Mouse (Mus musculus): ENCODE results near the gene Pdzrn4. TPM values are rescaled to one million over a fixed set of nuclear protein-coding genes. Genes with fewer than 3 reads are reported as not detected.
"Not testable (repeated sequence)": the region's sequence is repeated elsewhere in the genome, so short reads cannot be mapped to it uniquely, and the experiment has no call there.

The Pdzrn4 gene
- 12.5 and 14.4 TPM in 2 replicates for polyA plus RNA-seq (2014; fragmentation: Nextera tagmentation; extraction: Ambion mirVana)

- WGBS: under 1% methylated on average over 65 of the region's 65 CpGs
- H3K4me1 ChIP-seq (ENCODE audit: control insufficient read depth, insufficient read depth, low read length): peaks cover 3% of the 10 kb centered on the region; the same call in 1 of the 2 replicates
- H3K27ac ChIP-seq (ENCODE audit: low read depth, low read length): no peak within 1 kb of the TSS
- peak within 1 kb of the TSS; percentile 51 for H3K4me3 ChIP-seq (ENCODE audit: low read depth, low read length)
- H3K9ac ChIP-seq (ENCODE audit: low read length): peak within 1 kb of the TSS; percentile 39
- peaks cover 22% of the 10 kb centered on the region for H3K27me3 ChIP-seq (ENCODE audit: control insufficient read depth, insufficient read depth, low read length)
- H3K4me2 ChIP-seq (ENCODE audit: low read depth): peak within 1 kb of the TSS; percentile 96
- ATAC-seq (ENCODE audit: insufficient read depth, low FRiP score, low TSS enrichment): peak; percentile 67
- H3K36me3 ChIP-seq (ENCODE audit: control insufficient read depth, insufficient read depth, low read length): no peaks in the 10 kb centered on the region
- DNase-seq (ENCODE audit: low spot score): peak; percentile 60
- H3K9me3 ChIP-seq (ENCODE audit: control insufficient read depth, low read length): no peaks in the 10 kb centered on the region
Measured at GRCm38 (mm10) chr15:92396770-92397608, at the start of gene Pdzrn4. Gene Pdzrn4 (plus strand): TSS chr15:92396881.

DNA sequence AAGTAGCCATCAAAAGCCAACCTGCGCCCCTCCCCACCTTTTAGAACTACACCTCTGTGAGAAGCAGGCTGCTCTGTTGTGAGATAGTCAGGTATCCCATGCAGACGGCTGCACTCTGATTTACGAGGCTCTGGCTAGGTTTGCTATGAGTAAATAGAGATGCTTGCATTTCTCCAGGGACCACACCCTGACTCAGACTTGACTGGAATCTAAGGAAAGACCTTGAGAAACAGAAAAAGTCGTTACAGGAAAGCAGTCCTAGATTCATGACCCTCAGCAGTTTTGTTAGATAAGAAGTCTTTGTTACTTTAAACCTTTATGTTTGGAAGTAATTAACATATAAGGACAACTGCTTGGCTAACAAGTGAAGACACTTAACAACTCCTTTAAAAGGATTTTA is 49.3 kb upstream of the Pdzrn4 start:
- H3K27me3 ChIP-seq (ENCODE audit: control insufficient read depth, insufficient read depth, low read length): no peaks in the 10 kb centered on the region

GRCm38 (mm10) chr15:92347902-92348301 is 48.8 kb upstream of the Pdzrn4 start:
- H3K27ac ChIP-seq (ENCODE audit: low read depth, low read length): no peak overlapping the region
- H3K4me3 ChIP-seq (ENCODE audit: low read depth, low read length): no peak overlapping the region
- H3K9ac ChIP-seq (ENCODE audit: low read length): no peak overlapping the region
- no peaks in the 10 kb centered on the region for H3K4me1 ChIP-seq (ENCODE audit: control insufficient read depth, insufficient read depth, low read length)
- DNase-seq (ENCODE audit: low spot score) (peak; percentile 62), ATAC-seq (ENCODE audit: insufficient read depth, low FRiP score, low TSS enrichment) (no peak)
- 22% methylated on average over 3 of the region's 3 CpGs for WGBS
- no peaks in the 10 kb centered on the region for H3K36me3 ChIP-seq (ENCODE audit: control insufficient read depth, insufficient read depth, low read length)
- no peaks in the 10 kb centered on the region for H3K27me3 ChIP-seq (ENCODE audit: control insufficient read depth, insufficient read depth, low read length)
- H3K9me3 ChIP-seq (ENCODE audit: control insufficient read depth, low read length): no peaks in the 10 kb centered on the region
- no peak overlapping the region for H3K4me2 ChIP-seq (ENCODE audit: low read depth)

More for the DNA sequence above, 49.3 kb upstream of the Pdzrn4 start:
- Histone ChIP-seq H3K36me3 (ENCODE audit: control insufficient read depth, insufficient read depth, low read length) (no peaks in the 10 kb centered on the region), H3K9ac (ENCODE audit: low read length) (no peak overlapping the region), H3K27ac (ENCODE audit: low read depth, low read length) (no peak overlapping the region), H3K4me2 (ENCODE audit: low read depth) (no peak overlapping the region), H3K4me3 (ENCODE audit: low read depth, low read length) (no peak overlapping the region), H3K9me3 (ENCODE audit: control insufficient read depth, low read length) (no peaks in the 10 kb centered on the region), H3K4me1 (ENCODE audit: control insufficient read depth, insufficient read depth, low read length) (no peaks in the 10 kb centered on the region)
- no peak for DNase-seq (ENCODE audit: low spot score)
- ATAC-seq (ENCODE audit: insufficient read depth, low FRiP score, low TSS enrichment): no peak
- 52% methylated on average over 4 of the region's 4 CpGs for WGBS

DNA sequence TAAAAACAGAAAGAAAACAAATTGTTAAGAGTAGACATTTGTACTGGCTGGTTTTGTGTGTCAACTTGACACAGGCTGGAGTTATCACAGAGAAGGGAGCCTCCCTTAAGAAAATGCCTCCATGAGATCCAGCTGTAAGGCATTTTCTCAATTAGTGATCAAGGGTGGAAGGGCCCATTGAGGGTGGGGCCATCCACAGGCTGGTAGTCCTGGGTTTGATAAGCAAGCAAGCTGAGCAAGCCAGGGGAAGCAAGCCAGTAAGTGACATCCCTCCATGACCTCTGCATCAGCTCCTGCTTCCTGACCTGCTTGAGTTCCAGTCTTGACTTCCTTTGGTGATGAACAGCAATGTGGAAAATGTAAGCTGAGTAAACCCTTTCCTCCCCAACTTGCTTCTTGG is 48.2 kb upstream of the Pdzrn4 start:
- not testable (repeated sequence) for ATAC-seq (ENCODE audit: insufficient read depth, low FRiP score, low TSS enrichment)

GRCm38 (mm10) chr15:92364153-92364552 is 32.5 kb upstream of the Pdzrn4 start:
- DNase-seq (ENCODE audit: low spot score): no peak
- no peak for ATAC-seq (ENCODE audit: insufficient read depth, low FRiP score, low TSS enrichment)
- Histone ChIP-seq H3K4me1 (ENCODE audit: control insufficient read depth, insufficient read depth, low read length) (no peaks in the 10 kb centered on the region), H3K36me3 (ENCODE audit: control insufficient read depth, insufficient read depth, low read length) (no peaks in the 10 kb centered on the region), H3K27ac (ENCODE audit: low read depth, low read length) (no peak overlapping the region), H3K9me3 (ENCODE audit: control insufficient read depth, low read length) (no peaks in the 10 kb centered on the region), H3K27me3 (ENCODE audit: control insufficient read depth, insufficient read depth, low read length) (no peaks in the 10 kb centered on the region), H3K9ac (ENCODE audit: low read length) (no peak overlapping the region), H3K4me2 (ENCODE audit: low read depth) (no peak overlapping the region), H3K4me3 (ENCODE audit: low read depth, low read length) (no peak overlapping the region)
- 80% methylated on average over 6 of the region's 6 CpGs for WGBS

More for the DNA sequence above, 48.2 kb upstream of the Pdzrn4 start:
- H3K4me1 ChIP-seq (ENCODE audit: control insufficient read depth, insufficient read depth, low read length); H3K4me2 ChIP-seq (ENCODE audit: low read depth); H3K9ac ChIP-seq (ENCODE audit: low read length); DNase-seq (ENCODE audit: low spot score); H3K27me3 ChIP-seq (ENCODE audit: control insufficient read depth, insufficient read depth, low read length); H3K4me3 ChIP-seq (ENCODE audit: low read depth, low read length); H3K36me3 ChIP-seq (ENCODE audit: control insufficient read depth, insufficient read depth, low read length); H3K27ac ChIP-seq (ENCODE audit: low read depth, low read length); H3K9me3 ChIP-seq (ENCODE audit: control insufficient read depth, low read length): not testable (repeated sequence)

GRCm38 (mm10) chr15:92364592-92364991 is 32.1 kb upstream of the Pdzrn4 start:
- Histone ChIP-seq H3K9me3 (ENCODE audit: control insufficient read depth, low read length) (no peaks in the 10 kb centered on the region), H3K36me3 (ENCODE audit: control insufficient read depth, insufficient read depth, low read length) (no peaks in the 10 kb centered on the region), H3K27me3 (ENCODE audit: control insufficient read depth, insufficient read depth, low read length) (no peaks in the 10 kb centered on the region), H3K4me1 (ENCODE audit: control insufficient read depth, insufficient read depth, low read length) (no peaks in the 10 kb centered on the region), H3K9ac (ENCODE audit: low read length) (no peak overlapping the region), H3K27ac (ENCODE audit: low read depth, low read length) (no peak overlapping the region), H3K4me2 (ENCODE audit: low read depth) (no peak overlapping the region), H3K4me3 (ENCODE audit: low read depth, low read length) (no peak overlapping the region)
- no peak for DNase-seq (ENCODE audit: low spot score)
- ATAC-seq (ENCODE audit: insufficient read depth, low FRiP score, low TSS enrichment): no peak

DNA sequence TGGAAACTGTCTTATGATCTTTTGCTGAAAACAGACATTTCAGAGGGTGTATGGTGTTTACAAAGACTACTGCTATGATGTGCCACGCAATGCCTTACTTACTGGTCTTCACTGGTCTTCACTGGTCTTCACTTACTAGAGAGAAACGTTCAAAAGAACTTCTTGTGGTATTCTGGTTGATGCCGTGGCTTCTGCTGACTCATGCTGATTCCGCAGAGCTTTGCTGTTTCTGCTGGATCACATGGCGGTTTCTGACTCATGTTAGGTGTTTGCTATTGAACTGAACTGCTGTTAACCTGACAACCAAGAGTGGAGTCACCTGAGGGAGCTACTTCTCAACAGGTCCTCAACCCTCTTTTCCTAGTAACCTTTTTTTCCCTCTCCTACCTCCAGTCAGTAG is 1.9 kb upstream of the Pdzrn4 start:
- Histone ChIP-seq H3K4me2 (ENCODE audit: low read depth) (no peak overlapping the region), H3K27ac (ENCODE audit: low read depth, low read length) (no peak overlapping the region), H3K27me3 (ENCODE audit: control insufficient read depth, insufficient read depth, low read length) (peaks cover 22% of the 10 kb centered on the region), H3K9ac (ENCODE audit: low read length) (no peak overlapping the region), H3K9me3 (ENCODE audit: control insufficient read depth, low read length) (no peaks in the 10 kb centered on the region), H3K36me3 (ENCODE audit: control insufficient read depth, insufficient read depth, low read length) (no peaks in the 10 kb centered on the region), H3K4me3 (ENCODE audit: low read depth, low read length) (no peak overlapping the region), H3K4me1 (ENCODE audit: control insufficient read depth, insufficient read depth, low read length) (peaks cover 3% of the 10 kb centered on the region; the same call in 1 of the 2 replicates)
- WGBS: 89% methylated on average over 5 of the region's 5 CpGs
- ATAC-seq (ENCODE audit: insufficient read depth, low FRiP score, low TSS enrichment) (no peak), DNase-seq (ENCODE audit: low spot score) (no peak)

GRCm38 (mm10) chr15:92398747-92399146 is 2.1 kb downstream of the Pdzrn4 start:
- peaks cover 22% of the 10 kb centered on the region for H3K27me3 ChIP-seq (ENCODE audit: control insufficient read depth, insufficient read depth, low read length)
- no peaks in the 10 kb centered on the region for H3K9me3 ChIP-seq (ENCODE audit: control insufficient read depth, low read length)
- no peak overlapping the region for H3K4me2 ChIP-seq (ENCODE audit: low read depth)
- H3K4me3 ChIP-seq (ENCODE audit: low read depth, low read length): no peak overlapping the region
- no peaks in the 10 kb centered on the region for H3K36me3 ChIP-seq (ENCODE audit: control insufficient read depth, insufficient read depth, low read length)
- H3K4me1 ChIP-seq (ENCODE audit: control insufficient read depth, insufficient read depth, low read length): peaks cover 3% of the 10 kb centered on the region; the same call in 1 of the 2 replicates
- H3K9ac ChIP-seq (ENCODE audit: low read length): no peak overlapping the region
- WGBS: 48% methylated on average over 2 of the region's 2 CpGs
- no peak for DNase-seq (ENCODE audit: low spot score)
- no peak for ATAC-seq (ENCODE audit: insufficient read depth, low FRiP score, low TSS enrichment)
- H3K27ac ChIP-seq (ENCODE audit: low read depth, low read length): no peak overlapping the region

DNA sequence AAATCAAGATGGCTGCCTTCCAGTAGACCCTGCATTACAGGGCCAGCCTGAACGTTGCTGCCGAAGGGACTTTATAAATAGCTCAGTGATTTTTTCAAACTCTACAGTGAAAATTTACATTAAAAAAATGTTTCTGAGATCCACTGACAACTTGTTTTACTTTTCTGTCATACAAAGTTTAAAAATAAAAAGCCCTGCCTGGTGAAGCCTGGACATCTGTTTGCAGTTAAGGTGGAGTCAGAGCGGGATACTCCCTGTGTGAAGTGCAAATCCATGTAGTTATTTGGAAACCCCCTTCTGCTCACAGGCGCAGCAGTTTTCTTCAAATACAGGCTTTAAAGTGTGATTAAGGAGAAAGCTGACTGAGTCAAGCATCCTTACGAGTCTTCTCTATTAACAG is 2.6 kb downstream of the Pdzrn4 start:
- WGBS: 75% methylated on average over 5 of the region's 5 CpGs
- peaks cover 22% of the 10 kb centered on the region for H3K27me3 ChIP-seq (ENCODE audit: control insufficient read depth, insufficient read depth, low read length)
- peaks cover 3% of the 10 kb centered on the region; the same call in 1 of the 2 replicates for H3K4me1 ChIP-seq (ENCODE audit: control insufficient read depth, insufficient read depth, low read length)
- H3K4me3 ChIP-seq (ENCODE audit: low read depth, low read length): no peak overlapping the region
- H3K9ac ChIP-seq (ENCODE audit: low read length): no peak overlapping the region
- no peak for ATAC-seq (ENCODE audit: insufficient read depth, low FRiP score, low TSS enrichment)
- H3K36me3 ChIP-seq (ENCODE audit: control insufficient read depth, insufficient read depth, low read length): no peaks in the 10 kb centered on the region
- H3K4me2 ChIP-seq (ENCODE audit: low read depth): no peak overlapping the region
- no peaks in the 10 kb centered on the region for H3K9me3 ChIP-seq (ENCODE audit: control insufficient read depth, low read length)
- no peak for DNase-seq (ENCODE audit: low spot score)
- no peak overlapping the region for H3K27ac ChIP-seq (ENCODE audit: low read depth, low read length)

Data from neural tube, embryonic 11.5 days (tissue).